Mouse (Mus musculus): ENCODE measurements around the gene Olfr1158.
"Not testable (repeated sequence)": the region's sequence is repeated elsewhere in the genome, so short reads cannot be mapped to it uniquely, and the experiment has no call there.

Gene Olfr1158

GRCm38 (mm10) chr2:87989813-87990212 is at the start of gene Olfr1158:
Gene Olfr1158 (plus strand): TSS chr2:87990113.
- DNase-seq (ENCODE audit: low spot score), result no peak

- no peak for DNase-seq (ENCODE audit: low spot score)
These were observed 44.9 kb upstream of the Olfr1158 start, which contains the start of gene Olfr1155 for GRCm38 (mm10) chr2:87945037-87945436. Gene Olfr1155 (minus strand): TSS chr2:87945137.

- DNase-seq (ENCODE audit: low spot score), result no peak
These were observed 36.9 kb upstream of the Olfr1158 start, which contains the start of gene Olfr1156 for GRCm38 (mm10) chr2:87953000-87953399. Gene Olfr1156 (minus strand): TSS chr2:87953100.

- no peak for DNase-seq (ENCODE audit: low spot score)
These were observed 21.7 kb upstream of the Olfr1158 start, which contains the start of gene Olfr1157 for GRCm38 (mm10) chr2:87968199-87968598. Gene Olfr1157 (minus strand): TSS chr2:87968299.

- DNase-seq (ENCODE audit: low spot score), result no peak
These were observed 15.3 kb upstream of the Olfr1158 start, which contains the start of gene Olfr74 for GRCm38 (mm10) chr2:87974563-87974962. Gene Olfr74 (minus strand): TSS chr2:87974663.

GRCm38 (mm10) chr2:88007515-88008318 is 17.8 kb downstream of the Olfr1158 start, which contains the start of gene Olfr1160:
Gene Olfr1160 (minus strand): TSS chr2:88008268.
- no peak for DNase-seq (ENCODE audit: low spot score)

GRCm38 (mm10) chr2:88022474-88022873 is 32.6 kb downstream of the Olfr1158 start, which contains the start of gene Olfr1161:
Gene Olfr1161 (plus strand): TSS chr2:88022774.
- not testable (repeated sequence) for DNase-seq (ENCODE audit: low spot score)

GRCm38 (mm10) chr2:88037599-88037998 is 47.7 kb downstream of the Olfr1158 start, which contains the start of gene Olfr73:
Gene Olfr73 (minus strand): TSS chr2:88037699.
- no peak for DNase-seq (ENCODE audit: low spot score)

Data from testis, postnatal 14 days (tissue).